Mouse (Mus musculus): ENCODE measurements at regions not wholly inside any gene's neighbourhood (a gene's known extent, or its start where the extent isn't known, plus 50 kb on each side); places are given as distances from the start of the nearest gene placed in this dataset.
A peak's percentile ranks its signal among the peaks of the same experiment; 100 is the strongest.

DNA sequence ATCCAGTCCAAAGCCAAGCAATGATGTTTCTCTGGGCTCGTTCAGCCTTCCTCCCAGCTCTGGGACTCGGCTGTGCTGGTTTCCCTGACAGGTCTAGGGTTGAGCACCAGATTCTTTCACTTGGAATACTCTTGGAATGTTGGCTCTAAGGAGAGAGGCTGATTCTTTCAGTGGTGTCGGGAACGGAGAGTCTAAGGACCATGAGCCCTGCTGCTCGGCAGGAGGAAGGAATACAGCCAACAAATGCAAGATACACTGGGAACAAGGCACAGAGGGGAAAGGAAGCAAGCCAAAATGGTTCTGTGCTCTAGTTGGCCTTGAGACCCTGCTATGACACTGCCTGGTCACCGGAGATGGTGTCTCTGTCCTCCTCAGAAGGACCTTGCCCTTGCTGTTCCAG is 251.8 kb downstream of the Cbln1 start:
- intact Hi-C loops (cut with DNase I): no loop called here
- no peak for DNase-seq (ENCODE audit: extremely low spot score in 1 of 2, low spot score in 2 of 2)

- no peak for DNase-seq (ENCODE audit: extremely low spot score in 1 of 2, low spot score in 2 of 2)
- intact Hi-C loops (cut with DNase I): no loop called here
Observed at GRCm38 (mm10) chr8:87218956-87219482, 253.4 kb downstream of the Cbln1 start.

DNA sequence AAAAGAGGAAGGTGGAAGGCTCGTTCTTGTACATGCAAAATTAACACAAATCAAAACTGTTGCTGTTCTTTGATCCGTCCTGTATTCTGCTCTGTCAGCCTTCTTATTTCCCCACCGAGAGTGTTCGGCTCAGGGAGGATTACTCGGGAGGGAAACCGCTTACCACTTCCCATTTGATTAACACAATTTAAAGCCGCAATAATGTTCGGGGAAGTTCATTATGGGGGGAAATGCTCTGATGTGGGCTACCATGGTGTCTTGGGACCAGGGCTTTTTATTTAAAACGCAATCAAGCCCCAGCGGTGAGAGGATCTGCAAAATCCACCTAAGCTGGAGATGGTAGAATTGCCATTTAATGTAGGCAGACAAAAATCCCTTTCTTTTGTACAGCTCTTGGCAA is 257.4 kb downstream of the Cbln1 start:
- intact Hi-C loops (cut with DNase I): no loop called here
- DNase-seq (ENCODE audit: extremely low spot score in 1 of 2, low spot score in 2 of 2): no peak

- DNase-seq (ENCODE audit: extremely low spot score in 1 of 2, low spot score in 2 of 2): no peak
- intact Hi-C loops (cut with DNase I): no loop called here
Observed at GRCm38 (mm10) chr8:87210546-87210945, 261.9 kb downstream of the Cbln1 start.

- DNase-seq (ENCODE audit: extremely low spot score in 1 of 2, low spot score in 2 of 2): no peak
- intact Hi-C loops (cut with DNase I): no loop called here
Observed at GRCm38 (mm10) chr8:87209295-87209694, 263.1 kb downstream of the Cbln1 start.

DNA sequence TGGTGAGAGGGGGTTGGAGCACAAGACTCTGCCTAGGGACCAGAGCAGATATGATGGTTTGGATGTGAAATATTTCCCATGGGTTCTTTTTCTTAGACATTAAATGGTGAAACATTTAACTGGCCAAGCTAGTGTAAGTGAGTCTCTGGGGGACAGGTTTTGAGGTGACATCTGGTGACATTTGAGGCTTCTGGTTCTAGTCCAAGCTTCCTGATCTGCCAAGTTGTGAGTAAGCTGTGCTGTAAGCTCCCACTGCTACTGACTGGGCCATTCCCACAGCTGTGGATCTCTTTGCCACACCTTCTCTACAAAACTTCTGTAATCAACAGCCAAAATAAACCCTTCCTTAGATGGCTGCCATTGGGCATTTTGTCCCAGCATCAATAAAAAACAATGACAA is 264.4 kb downstream of the Cbln1 start:
- intact Hi-C loops (cut with DNase I): no loop called here
- no peak for DNase-seq (ENCODE audit: extremely low spot score in 1 of 2, low spot score in 2 of 2)

- intact Hi-C loops (cut with DNase I): no loop called here
- DNase-seq (ENCODE audit: extremely low spot score in 1 of 2, low spot score in 2 of 2): no peak
Observed at GRCm38 (mm10) chr8:87202639-87203160, 269.7 kb downstream of the Cbln1 start.

GRCm38 (mm10) chr8:87199461-87200131 is 272.8 kb downstream of the Cbln1 start:
- DNase-seq (ENCODE audit: extremely low spot score in 1 of 2, low spot score in 2 of 2): no peak
- intact Hi-C loops (cut with DNase I): no loop called here

DNA sequence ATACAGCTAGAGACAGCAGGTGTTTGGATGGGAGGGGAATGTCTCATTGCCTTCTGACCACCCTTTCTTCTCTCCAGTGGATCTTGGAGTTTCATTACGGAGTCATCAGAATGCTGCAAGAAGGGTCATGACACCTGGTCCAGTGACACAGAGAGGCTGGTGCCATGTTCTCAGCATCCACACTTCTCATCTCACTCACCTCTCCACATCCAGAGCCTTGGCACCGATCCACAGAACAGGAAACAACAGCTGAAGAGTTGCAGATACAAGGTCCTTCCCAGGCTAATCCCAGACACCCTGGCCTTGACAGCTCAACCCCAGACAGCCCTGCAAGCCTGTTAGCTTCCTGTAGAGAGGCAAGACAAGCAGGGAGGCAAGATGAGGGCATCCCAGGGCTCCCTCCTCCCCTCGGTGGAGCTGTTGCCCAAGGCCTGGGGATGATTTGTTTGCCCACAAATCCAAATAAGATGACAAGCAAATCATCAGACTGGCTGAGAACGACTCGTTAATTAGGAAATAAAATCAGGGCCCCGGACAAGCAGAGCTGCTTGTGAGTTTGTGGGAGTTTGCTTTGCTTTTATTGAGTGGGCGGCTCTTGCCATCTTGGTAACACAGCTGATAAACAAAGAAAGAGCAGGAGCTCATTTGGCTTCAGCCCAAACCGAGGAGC is 274.4 kb downstream of the Cbln1 start:
- intact Hi-C loops (cut with DNase I): no loop called here
- DNase-seq (ENCODE audit: extremely low spot score in 1 of 2, low spot score in 2 of 2): no peak

GRCm38 (mm10) chr8:87197000-87197399 is 275.4 kb downstream of the Cbln1 start:
- intact Hi-C loops (cut with DNase I): no loop called here
- no peak for DNase-seq (ENCODE audit: extremely low spot score in 1 of 2, low spot score in 2 of 2)

DNA sequence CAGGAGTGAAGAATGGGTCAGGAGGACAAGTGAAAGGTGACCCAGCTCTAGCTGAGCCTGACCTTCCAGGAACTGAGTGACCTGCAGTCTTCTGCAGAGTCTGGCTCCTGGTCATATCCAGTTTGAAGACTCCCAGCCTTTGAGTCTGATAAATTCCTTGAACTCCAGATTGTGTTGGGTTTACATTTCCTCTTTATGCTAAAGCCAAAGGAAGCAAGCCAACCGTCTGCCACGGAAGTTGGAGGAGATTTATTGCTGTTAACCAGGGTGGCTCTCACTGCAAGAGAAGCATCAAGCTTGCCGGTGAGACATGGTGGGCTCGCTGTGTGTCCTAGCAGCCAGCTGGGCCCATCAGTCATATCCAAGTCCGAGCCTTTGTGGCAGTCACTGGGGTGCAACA is 276.4 kb downstream of the Cbln1 start:
- intact Hi-C loops (cut with DNase I): no loop called here
- DNase-seq (ENCODE audit: extremely low spot score in 1 of 2, low spot score in 2 of 2): no peak

GRCm38 (mm10) chr8:87189791-87190385 is 282.5 kb downstream of the Cbln1 start:
- intact Hi-C loops (cut with DNase I): no loop called here
- DNase-seq (ENCODE audit: extremely low spot score in 1 of 2, low spot score in 2 of 2): no peak

GRCm38 (mm10) chr8:87182888-87183287 is 289.5 kb downstream of the Cbln1 start:
- no peak for DNase-seq (ENCODE audit: extremely low spot score in 1 of 2, low spot score in 2 of 2)
- intact Hi-C loops (cut with DNase I): no loop called here

DNA sequence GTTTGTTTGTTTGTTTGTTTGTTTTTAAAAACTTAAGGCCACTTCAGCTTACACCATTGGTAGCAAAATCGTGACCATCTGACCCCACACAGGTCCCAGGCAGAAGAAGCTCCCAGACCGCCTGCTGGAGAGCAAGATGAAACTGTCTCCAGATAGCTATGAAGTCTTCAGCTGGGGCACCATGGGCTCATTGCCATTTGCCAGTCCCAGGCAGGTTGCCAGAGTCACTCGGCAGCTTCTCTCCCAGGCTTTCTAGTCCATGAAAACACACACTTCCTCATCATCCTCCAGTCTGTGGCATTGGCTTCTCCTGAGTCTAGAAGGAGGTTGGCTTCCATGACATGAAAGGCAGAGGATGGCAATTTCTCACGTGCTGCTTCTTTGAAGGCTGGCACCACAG is 293.5 kb upstream of the N4bp1 start:
- DNase-seq (ENCODE audit: extremely low spot score in 1 of 2, low spot score in 2 of 2): no peak
- intact Hi-C loops (cut with DNase I): no loop called here

DNA sequence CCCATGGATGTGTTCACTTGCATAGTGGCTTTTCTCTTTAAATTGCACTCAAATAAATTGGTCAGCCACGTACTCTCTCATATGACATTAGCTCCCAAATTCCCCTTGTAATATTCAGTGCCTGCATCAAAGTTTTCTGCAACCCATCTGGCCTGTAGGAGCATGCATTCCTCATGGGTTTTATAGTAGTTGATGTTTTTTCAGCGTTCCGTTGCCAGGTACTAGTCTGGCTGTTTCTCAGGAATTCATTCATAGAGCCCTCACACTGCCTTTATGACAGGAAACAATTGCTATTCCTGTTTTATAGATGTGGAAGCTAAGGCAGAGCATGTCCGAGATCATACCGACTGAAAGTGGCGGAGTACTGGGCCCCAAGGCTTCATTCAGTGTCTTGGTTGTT is 292.6 kb upstream of the N4bp1 start:
- no peak for DNase-seq (ENCODE audit: extremely low spot score in 1 of 2, low spot score in 2 of 2)
- intact Hi-C loops (cut with DNase I): no loop called here

DNA sequence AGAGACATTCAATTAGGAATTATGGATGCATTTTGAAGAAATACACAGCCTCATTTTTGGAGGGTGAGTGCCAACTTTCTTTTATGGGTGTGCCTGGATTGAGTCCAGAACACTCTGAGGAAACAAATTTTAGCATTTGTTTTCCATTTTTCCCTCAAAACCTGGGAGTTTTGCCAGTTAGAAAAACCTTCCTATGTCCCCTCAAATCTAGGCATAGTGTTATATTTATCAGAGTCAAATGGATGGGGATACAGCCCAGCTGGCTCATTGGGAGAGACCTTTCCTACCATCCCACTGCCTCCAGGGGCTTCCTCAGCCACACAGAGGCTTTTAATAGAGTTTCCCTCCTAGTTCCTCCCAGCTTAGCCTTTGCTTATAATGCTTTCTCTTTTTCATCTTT is 290.0 kb upstream of the N4bp1 start:
- intact Hi-C loops (cut with DNase I): no loop called here
- DNase-seq (ENCODE audit: extremely low spot score in 1 of 2, low spot score in 2 of 2): peak in 1 of 2 experiments; percentile 13

DNA sequence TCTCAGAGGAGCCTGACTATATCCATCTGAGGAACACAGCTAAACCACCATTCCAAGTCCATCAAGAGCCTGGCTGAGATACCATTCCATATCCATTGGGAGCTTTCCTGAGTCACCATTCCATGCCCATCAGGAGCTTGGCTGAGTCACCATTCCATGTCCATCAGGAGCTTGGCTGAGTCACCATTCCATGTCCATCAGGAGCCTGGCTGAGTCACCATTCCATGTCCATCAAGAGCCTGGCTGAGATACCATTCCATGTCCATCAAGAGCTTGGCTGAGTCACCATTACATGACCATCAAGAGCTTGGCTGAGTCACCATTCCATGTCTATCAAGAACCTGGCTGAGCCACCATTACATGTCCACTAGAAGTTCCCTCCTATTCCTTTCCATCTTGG is 288.7 kb upstream of the N4bp1 start:
- intact Hi-C loops (cut with DNase I): no loop called here
- no peak for DNase-seq (ENCODE audit: extremely low spot score in 1 of 2, low spot score in 2 of 2)

DNA sequence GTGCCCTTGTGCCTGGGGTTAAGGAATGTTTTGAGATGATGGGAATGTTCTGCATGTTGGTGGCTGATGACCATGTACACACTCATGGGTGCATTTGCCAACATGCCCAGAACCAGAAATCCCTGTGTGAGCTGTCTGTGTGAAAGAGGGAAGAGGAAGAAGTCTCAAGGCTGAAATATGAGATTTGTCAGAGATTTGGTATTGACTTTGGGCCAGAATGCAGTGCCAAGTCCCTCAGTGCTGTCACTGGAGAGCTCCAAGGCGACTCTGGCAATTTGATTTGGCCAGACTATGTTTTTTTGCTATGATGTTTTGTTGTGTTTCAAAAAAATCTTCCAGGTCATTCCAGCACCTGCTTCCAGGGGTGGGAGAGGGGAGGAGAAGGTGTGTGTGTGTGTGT is 281.7 kb upstream of the N4bp1 start:
- intact Hi-C loops (cut with DNase I): no loop called here
- DNase-seq (ENCODE audit: extremely low spot score in 1 of 2, low spot score in 2 of 2): no peak

DNA sequence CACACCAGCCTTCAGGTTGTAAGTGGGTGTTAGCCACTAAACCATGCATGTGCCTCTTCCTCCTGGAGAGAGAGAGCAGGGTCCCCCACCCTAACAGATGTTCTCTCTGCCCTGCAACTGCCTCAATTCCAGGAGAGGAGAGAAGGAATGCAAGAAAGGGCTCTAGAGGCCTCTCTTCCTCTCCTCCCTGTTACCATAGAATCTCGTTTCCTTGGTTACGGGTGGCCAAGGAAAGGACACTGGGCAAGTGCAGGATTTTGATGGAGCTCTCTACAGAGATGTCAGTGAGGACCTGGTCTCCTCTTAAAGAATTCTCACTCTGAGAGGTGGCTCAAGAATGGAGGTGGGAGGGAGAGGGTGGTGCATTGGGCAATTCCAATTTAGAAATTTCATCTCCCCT is 275.4 kb upstream of the N4bp1 start:
- intact Hi-C loops (cut with DNase I): no loop called here
- DNase-seq (ENCODE audit: extremely low spot score in 1 of 2, low spot score in 2 of 2): no peak

DNA sequence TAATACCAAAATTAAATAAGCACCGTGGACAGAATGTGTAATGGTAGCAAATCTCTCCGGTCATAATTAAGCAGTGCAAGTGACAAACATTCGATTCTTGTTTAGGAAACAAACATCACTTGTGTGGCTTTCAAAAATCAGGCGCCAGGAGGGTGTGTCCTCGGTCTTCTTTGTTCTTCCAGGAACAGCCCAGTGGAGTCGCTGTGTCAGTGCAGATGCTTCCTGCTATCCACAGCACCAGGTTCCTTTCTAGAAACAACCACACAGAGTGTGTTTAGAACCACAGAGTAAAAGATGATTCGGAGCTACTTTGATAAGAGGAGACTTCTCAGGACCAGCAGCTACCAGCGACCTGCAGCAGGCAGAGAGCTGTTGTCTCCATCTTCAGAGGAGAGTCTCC is 273.3 kb upstream of the N4bp1 start:
- DNase-seq (ENCODE audit: extremely low spot score in 1 of 2, low spot score in 2 of 2): peak in 1 of 2 experiments; percentile 42

More for the DNA sequence above, 273.3 kb upstream of the N4bp1 start:
- intact Hi-C loops (cut with DNase I): no loop called here

Data from left cerebral cortex, postnatal 10 days (tissue).